Mouse (Mus musculus) kidney, adult 2 months (tissue): Measurements from ENCODE around the gene Eddm3b.

Experiments
- CTCF ChIP-seq: fragments of 200-500 bp; conservative IDR thresholded peaks from 2 replicates; pipeline ENCODE4 v1.5.1; 2011; ENCODE audit warnings: low read depth, mild to moderate bottlenecking, control low read depth, low read length, moderate library complexity, mixed read lengths; ENCODE audit not compliant: insufficient read depth, insufficient read length
- POLR2A ChIP-seq: fragments of 200-500 bp; IDR thresholded peaks from one replicate; pipeline ENCODE4 v1.6.1; 2011; ENCODE audit warnings: low read depth, low read length, control low read depth

GRCm38 (mm10) chr14:51101284-51101683, 12.9 kb upstream of the Eddm3b start:
- TF ChIP-seq CTCF, result no peak
- TF ChIP-seq POLR2A, result no peak
